10 mouse cellular contexts compared by ENCODE assay signal in genomic region chr2:27957184-27957583, GRCm38 (mm10).
DNase-seq lines count a peak whose midpoint lies in the region; ATAC-seq and TF ChIP-seq lines count a peak whose summit lies in the region.
"Had no signal": no experiment of that assay in that cellular context is flagged by ENCODE, and none has a peak within 500 bp of the region (broad histone marks: within the 10 kb centered on the region; RNA-seq: fewer than 3 reads in every experiment).

No protein-coding gene starts in this region.

- DNase-seq in gastrocnemius, adult 2 months, result peak; percentile 53
- DNase-seq in gastrocnemius, postnatal 25 days, result no peak
- DNase-seq in testis, postnatal 10 days (ENCODE audit: low spot score), result peak; percentile 60
- DNase-seq in testis, postnatal 14 days (ENCODE audit: low spot score), result no peak
- DNase-seq in layer of hippocampus, adult 9-11 months, result no peak
- no peak for DNase-seq in layer of hippocampus, adult 8-10 months (ENCODE audit: low spot score in 2 of 2)

- H3K4me2 ChIP-seq in kidney, embryonic 15.5 days, result no peak overlapping the region
- H3K4me2 ChIP-seq: neural tube, embryonic 12.5 days had no signal

- intact Hi-C loops in gastrocnemius, adult 2 months (cut with DNase I), result no loop called here

- H3K27me3 ChIP-seq in kidney, embryonic 15.5 days, result no peaks in the 10 kb centered on the region
- H3K27me3 ChIP-seq: neural tube, embryonic 12.5 days had no signal

- WGBS in kidney, embryonic 15.5 days, result 38% methylated on average over 5 of the region's 5 CpGs

- no peak overlapping the region for H3K9ac ChIP-seq in kidney, embryonic 15.5 days
- H3K9ac ChIP-seq: neural tube, embryonic 12.5 days had no signal

- H3K4me1 ChIP-seq in kidney, embryonic 15.5 days, result peaks cover 39% of the 10 kb centered on the region

- no peak for TF ChIP-seq CTCF in gastrocnemius, adult 2 months (IDR thresholded peaks at IDR 0.05)

- H3K4me3 ChIP-seq in gastrocnemius, adult 2 months, result no peak overlapping the region
- H3K4me3 ChIP-seq in kidney, embryonic 15.5 days (replicated peaks), result no peak overlapping the region
- H3K4me3 ChIP-seq: erythroblast, embryonic 14.5 days; neural tube, embryonic 12.5 days had no signal

- ATAC-seq in kidney, embryonic 15.5 days (replicated peaks; ENCODE audit: low FRiP score), result no peak
- no peak for ATAC-seq in activated CD4-positive, CD25-positive, alpha-beta regulatory T cell, adult 4 months

- no peak overlapping the region for H3K27ac ChIP-seq in gastrocnemius, adult 2 months
- peak overlapping the region; percentile 68 for H3K27ac ChIP-seq in kidney, embryonic 15.5 days
- H3K27ac ChIP-seq: neural tube, embryonic 12.5 days had no signal

- H3K9me3 ChIP-seq in kidney, embryonic 15.5 days (replicated peaks), result no peaks in the 10 kb centered on the region
- H3K9me3 ChIP-seq: neural tube, embryonic 12.5 days had no signal

- H3K36me3 ChIP-seq in kidney, embryonic 15.5 days, result peaks cover 14% of the 10 kb centered on the region
- H3K36me3 ChIP-seq: neural tube, embryonic 12.5 days had no signal

Comparison
In these comparisons a context has a peak if more than half of its experiments do, and no peak if none do; other contexts are left out.
1. DNase-seq: peak in gastrocnemius, adult 2 months (single experiment) and testis, postnatal 10 days (single experiment); none in gastrocnemius, postnatal 25 days (single experiment), testis, postnatal 14 days (single experiment), layer of hippocampus, adult 9-11 months (single experiment) and layer of hippocampus, adult 8-10 months (0 of 2).